Mouse (Mus musculus): ENCODE results near the gene Tpsg1.

GRCm38 (mm10) chr17:25406011-25406441, 37.0 kb downstream of the Tpsg1 start:
- TF ChIP-seq POLR2A (IDR thresholded peaks at IDR 0.05; ENCODE audit: insufficient read depth, low read length): no peak
- no peak for TF ChIP-seq EP300 (IDR thresholded peaks at IDR 0.05; ENCODE audit: insufficient read depth, low read depth, low read length)

Measured in ES-Bruce4 (cell line).